Mouse (Mus musculus): Measurements from ENCODE around the gene Rsg1.

The Rsg1 gene

DNA sequence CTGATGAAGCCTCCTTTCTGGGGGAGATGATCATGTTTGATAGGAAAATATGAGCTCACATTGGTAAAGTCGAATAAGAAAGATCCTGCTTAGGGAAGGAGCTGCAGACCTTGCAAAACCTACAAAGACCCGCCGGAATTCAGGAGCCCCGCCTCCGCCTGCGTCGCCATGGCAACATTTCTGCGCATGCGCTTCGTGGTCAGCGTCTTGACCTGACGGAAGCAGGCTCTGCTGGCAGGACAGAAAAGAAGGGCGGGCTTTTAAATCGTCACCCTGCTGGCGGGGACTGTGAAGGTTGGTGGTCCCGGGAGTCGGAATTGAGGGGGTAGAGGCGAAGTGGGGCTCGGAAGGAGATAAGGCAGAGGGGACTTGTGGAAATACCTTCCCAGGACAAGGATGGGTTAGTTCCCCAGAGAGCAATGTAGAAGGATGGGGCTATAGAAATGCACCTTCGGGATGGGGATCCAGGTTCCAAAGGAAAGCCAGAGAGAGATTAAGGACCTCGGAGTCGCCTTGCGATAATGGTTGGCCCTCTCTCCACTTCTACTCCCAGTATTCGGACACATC is at the start of gene Rsg1:
TSS of gene Rsg1 (plus strand) at position 187 of the 567 bp plus-strand sequence.
- DNase-seq, result peak; percentile 94

DNA sequence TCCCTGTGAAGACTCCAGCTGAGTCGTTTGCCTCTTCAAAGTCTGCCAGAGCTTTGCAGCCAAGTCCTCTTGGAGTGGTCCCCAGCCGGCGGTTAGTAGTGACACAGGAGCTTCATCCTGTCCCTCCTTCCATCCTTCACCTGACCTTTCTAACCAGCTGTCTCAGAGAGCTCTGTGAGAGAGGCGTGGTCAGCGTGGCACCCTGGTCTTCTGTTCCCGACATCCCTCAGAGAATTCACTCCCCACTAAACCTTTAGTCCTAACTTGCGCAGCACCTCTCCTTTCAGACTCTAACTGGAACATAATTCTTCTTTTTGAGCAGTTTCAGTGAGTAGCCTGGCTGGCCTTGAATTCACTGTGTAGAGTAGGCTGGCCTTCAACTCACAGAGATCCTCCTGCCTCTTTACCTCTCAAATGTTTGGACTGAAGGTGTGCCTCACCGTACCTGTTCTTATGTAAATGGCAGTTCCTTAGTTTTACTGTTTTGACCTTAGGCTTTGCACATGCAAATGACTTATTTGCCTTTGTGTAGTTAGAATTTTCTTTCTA is 47.9 kb upstream of the Rsg1 start:
- DNase-seq, result no peak

DNA sequence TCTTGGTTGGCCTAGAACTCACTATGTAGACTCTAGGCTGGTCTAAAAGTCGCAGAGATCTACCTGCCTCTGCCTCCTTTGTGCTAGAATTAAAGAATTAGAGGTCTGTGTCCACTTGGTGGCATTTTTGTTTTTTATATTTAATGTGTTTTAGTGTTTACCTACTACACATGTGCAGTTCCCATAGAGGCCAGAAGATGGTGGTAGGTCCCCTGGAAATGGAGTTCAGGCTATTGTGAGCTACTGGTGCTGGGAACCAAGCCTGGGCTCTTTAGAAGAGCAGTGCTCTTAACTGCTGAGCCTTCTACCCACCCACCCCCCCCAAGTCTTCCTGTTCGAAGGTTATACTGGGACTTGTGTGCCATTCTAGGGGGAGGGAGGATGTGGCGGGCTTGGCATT is 46.6 kb upstream of the Rsg1 start:
- DNase-seq, result no peak

DNA sequence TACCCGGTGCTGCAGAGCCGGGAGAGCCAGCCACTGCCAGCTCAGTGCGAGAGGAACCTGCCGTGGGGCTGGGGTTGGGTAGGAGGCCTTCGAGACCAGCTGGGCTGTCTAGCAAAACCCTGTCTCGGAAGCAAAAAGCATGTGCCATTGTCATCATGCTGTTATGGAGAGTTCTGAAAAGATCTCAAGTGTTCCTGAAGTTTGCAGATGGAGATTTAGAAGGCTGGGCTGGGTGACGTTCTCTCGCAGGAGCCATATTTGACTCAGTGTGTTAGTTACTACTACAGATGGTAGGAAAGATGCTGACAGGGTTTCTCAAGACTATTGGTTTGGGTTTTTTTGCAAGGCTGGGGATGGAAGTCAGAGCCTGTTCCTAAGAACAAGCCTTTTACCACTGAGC is 41.6 kb upstream of the Rsg1 start:
- DNase-seq, result peak; percentile 24

DNA sequence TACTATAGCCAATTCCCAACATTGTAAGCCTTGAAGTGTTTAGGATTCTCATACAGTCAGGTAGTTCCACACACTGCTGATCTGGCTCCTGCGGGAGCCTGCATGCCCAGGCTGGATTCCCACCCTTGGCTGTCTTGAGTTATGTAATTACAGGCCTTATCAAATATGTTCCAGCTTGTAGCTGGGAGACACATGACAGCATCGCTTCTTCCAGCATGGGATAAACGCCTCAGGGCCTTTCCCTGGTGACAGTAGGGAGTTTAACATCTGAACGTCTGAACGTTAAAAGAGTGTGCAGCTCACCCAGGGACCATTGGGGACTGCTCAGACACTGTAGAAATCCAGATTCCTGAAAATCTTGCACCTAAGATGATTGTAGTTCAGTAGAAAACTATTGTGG is 38.0 kb upstream of the Rsg1 start:
- no peak for DNase-seq

DNA sequence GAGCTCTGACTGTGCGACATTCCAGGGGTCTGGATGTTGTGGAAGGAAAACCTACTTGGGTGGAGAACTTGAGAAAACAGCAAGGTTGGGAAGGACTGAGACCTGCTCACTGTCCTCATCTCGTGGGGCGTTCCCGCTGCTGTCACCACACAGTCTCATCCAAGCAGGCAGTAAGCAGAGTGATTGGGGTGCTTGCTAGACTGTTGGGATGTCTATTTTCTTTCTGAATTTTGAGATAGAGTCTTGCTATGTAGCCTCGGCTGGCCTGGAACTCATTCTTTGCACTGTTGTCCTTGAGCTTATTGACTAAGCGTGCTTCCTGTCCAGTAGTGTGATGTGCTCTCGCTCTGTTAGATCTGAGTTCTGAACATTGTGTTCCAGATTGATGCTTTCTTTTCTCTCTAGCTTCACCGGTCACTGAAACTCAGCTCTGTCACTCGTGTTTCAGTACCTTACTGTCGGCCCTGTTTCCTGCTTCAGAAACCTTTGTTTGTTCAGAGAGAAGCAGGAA is 37.4 kb upstream of the Rsg1 start:
- DNase-seq, result no peak

DNA sequence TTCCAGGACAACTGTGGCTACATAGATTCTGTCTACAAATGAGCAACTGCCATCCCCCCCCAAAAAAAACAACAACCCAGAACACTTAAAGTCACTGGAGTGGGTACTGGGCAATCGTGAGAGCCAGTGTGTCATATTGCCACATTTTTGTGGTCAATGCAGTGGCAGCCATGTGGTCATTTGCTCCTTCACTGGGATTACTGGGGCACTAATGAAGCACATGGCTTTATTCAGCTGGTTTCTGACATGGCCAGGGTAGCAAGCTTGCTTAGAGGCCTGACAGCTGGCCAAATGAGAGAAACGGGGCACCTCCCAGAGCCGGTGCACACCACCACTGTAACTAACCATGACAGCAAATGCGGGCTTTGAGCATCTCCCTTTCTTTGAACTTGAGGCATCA is 35.3 kb upstream of the Rsg1 start:
- DNase-seq, result no peak

DNA sequence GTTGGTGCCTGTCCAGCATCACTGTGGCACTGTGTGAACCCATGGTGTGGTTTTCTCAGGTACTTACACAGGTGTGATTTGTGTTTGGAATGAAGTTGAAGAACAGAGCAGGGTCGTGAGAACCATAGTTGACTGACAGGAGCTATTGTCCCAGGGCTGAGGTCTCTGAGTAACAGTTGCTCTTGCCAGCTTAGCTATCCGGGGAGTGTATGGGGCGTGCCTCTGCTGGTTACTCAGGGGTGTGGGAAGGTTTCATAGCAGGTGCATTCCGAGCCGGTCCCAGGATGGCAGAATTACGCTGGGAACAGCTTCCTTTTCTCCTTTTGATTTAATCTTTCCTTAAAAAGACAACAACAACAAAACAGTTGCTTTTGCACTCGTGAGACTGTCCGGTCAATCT is 32.9 kb upstream of the Rsg1 start:
- no peak for DNase-seq

DNA sequence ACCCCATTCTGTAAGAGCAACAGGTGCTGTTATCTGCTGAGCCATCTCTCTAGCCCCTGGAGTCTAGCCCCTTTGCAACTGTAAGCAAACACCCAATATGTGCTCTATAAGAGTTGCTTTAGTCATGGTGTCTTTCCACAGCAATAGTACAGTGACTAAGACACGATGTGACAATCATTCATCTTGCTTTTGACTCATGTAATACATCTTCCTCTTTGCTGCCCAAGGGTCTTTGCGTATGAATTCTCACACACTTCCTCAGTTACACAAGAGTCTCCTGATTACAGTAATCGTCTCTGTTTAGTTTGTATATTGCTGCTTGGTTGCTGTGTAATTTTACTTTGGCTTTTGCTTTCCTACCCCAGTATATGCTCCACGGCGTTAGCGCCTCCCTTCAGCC is 31.8 kb upstream of the Rsg1 start:
- no peak for DNase-seq

DNA sequence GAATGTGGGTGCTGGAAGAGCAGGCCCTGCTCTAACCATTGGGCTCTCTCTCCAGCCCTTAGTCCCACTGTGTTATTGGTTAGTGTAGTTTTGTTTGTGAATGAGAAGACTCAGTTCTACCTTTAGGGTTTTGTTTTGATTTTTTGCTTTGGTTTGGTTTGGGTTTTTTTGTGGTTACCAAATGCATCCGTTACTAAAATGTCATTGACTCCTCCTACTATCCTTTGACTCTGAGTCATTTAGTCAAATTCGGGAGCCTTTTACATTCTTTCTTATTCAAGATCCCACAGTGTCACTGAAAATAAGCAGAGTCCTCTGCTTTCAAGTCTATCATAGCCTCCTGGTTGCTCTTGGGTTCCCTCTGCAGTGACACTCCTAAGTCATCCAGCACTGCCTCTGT is 29.8 kb upstream of the Rsg1 start:
- DNase-seq, result no peak

DNA sequence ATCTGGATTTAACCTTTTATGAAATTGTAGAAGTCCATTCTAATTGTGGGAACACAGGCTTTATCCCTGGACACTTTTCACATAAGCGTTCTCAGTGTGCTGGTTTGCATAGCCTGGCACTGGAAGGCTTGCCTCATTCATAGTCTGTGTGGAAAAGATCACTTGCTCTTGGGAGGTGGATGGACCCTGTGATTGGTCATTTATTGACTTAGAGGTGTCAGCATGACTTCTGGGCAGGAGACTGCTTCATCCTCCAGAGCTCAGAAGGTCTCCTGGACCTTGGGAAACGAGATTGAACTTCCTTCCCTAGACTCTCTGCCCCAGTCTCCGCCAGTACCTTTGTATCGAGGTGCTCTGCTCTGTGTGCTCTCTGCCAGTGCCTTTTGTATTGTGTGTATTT is 29.3 kb upstream of the Rsg1 start:
- no peak for DNase-seq

DNA sequence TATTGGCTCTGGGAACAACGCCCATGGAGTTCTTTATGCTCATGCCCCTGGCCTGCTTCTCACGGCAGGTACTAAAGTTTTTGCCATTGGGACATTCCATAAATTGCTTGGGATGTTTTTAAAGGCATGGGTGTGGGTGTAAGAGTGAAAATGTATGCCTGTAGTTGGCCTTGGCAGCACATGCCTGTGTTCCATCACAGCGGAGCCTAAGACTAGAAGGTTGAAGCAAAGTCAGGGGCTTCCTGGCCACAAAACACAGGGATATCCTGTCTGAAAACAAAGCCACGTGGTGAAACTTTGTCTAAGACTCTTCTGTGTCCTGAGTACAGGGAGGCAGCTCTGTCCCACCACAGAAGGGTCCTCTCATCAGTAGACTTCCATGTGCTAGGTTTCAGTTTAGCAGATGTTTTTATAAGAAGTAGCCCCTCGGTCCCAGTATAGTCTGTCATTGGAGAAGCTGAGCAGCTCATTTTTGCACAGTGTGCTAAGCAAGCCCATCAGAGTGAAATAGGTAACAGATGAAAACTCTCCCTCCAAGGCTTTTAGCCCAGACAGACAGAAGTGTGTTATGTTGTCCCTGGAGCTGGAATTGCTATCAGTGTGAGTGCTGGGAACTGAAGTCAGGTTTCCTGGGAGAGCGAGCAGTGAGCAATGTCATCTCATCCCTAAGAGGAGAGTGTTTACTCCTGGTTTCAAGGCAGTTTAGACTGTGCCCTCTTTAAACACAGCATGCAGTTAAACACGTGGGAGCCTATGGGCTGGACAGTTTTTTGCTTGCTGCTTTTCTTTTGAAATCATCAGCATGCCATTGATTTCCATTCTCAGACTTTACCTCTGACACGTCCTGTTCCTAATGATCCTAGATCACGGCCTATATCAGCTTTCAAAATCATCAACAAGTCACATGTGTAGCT is 26.6 kb upstream of the Rsg1 start:
- DNase-seq, result no peak

DNA sequence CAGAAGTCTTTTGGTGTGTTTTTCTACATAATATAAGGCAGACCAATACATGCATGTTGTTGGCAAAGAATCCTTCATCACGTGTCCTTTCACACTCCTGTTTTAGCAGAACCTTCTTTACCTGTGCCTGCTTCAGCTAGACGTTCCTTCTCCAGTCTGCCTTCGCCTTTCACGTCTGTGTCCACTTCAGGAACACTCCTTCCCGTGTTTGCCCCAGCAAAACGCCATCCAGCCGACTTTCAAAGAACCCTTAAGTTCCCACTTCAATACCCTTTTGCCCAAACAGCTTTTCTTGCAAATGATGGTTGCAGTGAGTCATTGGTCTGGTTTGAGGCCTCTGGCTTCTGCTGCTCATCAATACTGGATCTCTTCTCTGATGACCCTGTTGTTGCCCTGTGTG is 22.5 kb upstream of the Rsg1 start:
- DNase-seq, result no peak

DNA sequence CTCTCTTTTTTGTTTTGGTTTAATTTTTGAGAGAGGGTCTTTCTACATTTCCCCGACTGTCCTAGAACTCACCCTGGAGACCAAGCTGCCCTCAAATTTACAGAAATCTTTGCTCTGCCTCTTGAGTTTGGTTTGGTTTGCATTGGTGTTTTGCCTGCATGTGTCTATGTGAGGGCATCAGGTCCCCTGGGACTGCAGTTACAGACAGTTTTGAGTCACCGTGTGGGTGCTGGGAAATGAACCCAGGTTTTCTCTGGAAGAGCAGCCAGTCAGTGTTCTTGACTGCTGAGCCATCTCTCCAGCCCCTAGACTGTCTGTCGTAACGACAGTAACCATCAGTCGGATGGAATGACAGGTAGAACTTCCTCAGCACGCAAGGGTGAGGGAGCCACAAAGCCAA is 19.2 kb upstream of the Rsg1 start:
- no peak for DNase-seq

DNA sequence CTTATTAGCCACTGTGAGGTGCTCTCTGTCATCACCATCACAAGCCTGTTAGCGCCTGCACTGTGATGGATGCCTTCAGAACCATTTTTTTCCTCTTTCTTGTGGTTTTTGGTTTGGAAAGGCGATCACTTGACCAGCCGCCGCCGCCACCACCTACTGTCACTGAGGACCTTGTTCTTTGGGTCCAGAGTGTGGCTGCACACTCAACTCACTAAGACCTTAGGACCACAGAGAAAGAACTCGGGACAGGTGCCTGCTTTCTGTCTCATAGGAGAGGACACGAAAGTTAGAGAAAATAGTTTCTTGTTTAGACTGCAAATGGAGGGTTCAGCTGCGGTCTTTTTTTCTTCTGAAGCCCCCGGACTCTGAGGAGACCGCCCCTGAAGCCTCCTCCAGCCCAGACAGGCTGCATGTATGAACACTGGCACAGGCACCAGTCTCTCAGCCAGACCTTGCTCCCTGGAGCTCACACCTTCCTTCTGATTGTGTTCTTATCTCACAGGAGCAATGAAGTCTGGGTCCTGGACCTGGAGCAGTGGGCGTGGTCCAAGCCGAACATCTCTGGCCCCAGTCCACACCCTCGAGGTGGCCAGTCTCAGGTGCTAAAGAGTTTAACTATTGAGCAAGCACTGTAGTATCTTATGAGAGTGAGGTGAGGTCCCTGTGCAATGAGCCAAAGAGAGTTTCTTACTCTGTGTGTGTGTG is 16.6 kb upstream of the Rsg1 start:
- no peak for DNase-seq

DNA sequence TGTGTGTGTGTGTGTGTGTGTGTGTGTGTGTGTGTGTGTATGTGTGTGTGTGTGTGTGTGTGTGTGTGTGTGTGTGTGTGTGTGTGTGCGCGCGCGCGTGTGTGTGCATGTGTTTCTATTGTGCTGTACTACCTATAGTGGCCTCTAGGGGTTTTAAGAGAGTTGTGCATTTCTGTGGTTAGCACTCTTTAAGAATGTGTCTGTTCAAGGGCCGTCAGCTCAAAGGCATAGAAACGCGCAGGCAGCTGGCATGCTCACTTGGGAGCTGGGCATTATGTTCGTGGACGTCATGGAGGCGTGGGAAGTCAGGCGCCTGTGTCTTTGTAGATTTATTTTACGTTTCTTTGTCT is 16.1 kb upstream of the Rsg1 start:
- no peak for DNase-seq

DNA sequence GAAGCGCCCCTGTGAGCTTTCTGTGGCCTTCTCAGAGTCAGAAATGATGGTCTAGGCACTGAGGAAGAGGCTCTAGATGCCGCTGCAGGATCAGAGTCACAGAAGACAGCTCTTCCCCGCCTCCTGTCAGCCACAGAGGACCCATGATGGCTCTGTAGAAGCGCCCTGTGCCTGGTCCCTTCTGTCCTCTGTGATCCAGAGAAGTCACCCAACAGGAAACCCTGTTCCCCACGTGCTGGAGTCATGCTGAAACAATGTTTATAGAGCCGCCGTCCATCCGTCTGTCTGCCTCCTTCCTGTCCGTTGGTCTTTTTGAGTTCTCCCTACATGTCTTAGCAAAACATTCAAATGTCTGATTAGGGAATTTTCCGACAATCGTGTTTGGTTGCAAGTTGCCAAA is 12.8 kb upstream of the Rsg1 start:
- DNase-seq, result no peak

DNA sequence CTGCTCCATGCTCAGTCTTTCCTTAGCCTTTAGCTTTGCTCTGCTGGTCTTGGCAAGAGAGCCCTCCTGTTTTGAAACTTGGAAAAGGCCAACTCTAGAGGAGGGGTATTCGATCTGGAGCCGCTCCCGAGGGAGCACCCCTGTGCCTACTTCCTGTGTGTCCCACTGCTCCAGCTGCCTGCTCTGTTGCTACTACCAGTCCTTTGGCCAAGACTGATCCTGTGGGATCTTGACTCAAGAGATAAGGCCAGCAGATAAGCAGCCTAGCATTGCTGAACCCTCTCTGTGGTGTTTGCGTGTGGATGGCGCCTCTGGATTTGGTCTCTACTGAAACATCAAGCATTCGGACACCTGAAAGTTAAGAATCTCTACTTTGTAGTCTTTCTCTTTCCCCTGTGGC is 11.6 kb upstream of the Rsg1 start:
- no peak for DNase-seq

DNA sequence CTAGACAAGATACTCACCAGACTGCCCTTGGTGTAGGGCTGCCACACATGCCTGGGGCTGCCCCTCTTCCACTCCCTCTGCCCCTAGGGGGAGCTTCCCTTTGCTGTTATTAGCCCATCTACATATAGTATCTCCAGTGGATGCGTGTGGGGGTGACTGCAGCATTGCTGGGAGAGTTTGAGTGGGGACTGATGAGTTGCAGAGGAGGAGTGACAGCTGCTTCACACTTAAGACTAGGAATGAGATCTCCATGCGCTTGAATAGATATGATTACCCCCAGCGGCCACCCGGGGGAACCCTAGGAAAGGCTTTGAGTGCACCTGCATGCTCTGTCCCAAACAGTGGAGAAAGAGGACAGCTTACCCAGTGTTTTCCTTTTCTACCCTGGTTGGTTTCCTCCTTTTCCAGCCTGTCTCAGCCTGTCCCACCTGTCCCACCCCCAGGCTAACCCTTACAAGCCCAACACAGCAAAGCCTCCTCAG is 9.1 kb upstream of the Rsg1 start:
- DNase-seq, result peak; percentile 58

DNA sequence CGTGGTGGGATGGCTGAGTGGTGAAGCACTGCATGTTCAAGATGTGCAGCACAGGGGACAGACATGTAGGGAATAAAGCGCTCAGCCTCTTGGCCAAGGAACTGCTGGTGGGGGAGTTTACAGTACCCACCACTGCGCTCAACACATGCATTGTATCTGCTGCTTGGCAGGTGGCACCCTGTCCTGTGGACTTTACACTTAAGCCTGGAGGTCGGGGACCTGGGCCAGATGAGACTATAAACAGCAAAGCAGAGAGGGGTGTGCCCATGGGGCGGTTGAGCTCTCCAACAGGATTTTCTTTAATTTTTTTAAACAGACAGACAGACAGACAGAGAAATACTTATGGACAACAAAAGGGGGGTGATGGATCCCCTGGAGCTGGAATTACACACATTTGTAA is 6.7 kb upstream of the Rsg1 start:
- no peak for DNase-seq

DNA sequence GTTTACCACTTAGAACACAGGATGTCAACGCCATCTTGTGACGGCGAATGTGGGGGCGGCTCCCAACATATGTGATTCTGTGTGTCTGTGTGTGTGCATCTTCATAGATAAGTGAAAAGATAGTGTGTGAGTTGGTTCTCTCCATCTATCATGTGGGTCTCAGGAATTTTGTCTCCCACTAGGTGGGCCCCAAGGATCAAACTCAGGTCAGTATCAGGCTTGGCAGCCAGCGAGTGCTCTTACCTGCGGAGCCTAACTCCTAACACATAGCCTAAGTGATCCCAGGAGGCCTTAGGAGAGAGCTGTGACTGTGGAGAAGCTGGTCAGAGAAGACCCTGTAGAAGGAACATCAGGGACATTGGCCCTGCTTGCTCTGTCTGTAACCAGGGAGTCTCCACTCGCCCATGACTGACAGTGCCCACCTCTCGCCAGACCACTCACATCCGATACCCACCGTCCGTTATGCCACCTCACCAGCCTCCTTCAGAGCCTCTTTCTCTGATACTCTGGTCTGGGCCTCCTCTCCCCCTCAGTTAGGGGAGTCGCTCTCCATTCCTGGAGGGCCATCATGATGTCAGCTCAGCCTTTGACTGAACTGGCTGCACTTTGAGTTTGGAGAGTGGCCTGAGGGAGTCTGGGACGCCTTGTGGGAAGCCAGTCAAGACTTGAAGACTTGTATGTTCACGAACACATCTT is 3.1 kb upstream of the Rsg1 start:
- DNase-seq, result no peak

DNA sequence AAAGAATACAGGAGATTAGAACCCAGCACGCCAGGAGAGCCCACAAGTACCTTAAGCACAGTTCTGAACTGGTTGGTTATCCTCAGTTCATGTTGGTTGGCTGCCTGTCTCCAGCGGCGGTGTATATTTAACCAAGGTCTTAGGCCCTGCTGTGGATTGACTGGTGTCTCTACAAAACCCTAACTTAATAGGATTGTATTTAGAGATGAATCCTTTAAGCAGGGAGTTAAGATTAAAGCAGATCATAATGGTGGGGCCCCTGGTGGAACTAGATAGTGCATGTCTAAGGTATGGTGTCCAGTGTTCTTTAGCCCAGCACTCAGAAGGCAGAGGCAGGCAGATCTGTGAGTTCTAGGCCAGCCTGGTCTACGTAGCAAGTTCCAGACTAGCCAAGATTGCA is 2.1 kb upstream of the Rsg1 start:
- no peak for DNase-seq

DNA sequence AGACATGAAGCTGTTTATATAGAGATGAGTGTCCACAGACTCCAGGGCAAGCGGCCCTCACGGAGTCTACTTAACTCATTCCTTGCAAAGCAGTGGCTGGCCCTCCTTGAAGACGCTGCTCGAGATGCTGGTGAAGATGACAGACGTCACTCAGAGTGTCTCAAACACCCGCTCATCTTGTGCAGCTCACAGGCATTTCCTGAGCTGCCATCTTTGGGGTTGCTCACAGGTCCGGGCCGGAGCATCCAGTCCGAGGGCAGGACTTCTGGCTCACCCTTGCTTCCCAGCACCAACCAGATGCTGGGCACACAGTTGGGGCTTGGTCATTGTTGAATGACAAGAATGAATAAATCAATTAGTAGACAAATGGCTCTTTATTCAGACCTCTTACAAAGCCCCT is 864 bp upstream of the Rsg1 start:
- no peak for DNase-seq
